Mouse (Mus musculus) urinary bladder, postnatal 25 days (tissue): ENCODE results near the gene BC055324.

Experiments
- DNase-seq: peaks from one replicate; pipeline ENCODE4 v3.0.0; 2022; ENCODE audit warnings: low spot score

Gene BC055324

GRCm38 (mm10) chr1:163942056-163942455, 52.5 kb downstream of the BC055324 start:
- DNase-seq: no peak

- no peak for DNase-seq
Observed at GRCm38 (mm10) chr1:163934591-163934990, 60.0 kb downstream of the BC055324 start.

- no peak for DNase-seq
Observed at GRCm38 (mm10) chr1:163931801-163932200, 62.8 kb downstream of the BC055324 start.

GRCm38 (mm10) chr1:163930458-163930794, 64.2 kb downstream of the BC055324 start:
- peak; percentile 11 for DNase-seq

- peak; percentile 90 for DNase-seq
Observed at GRCm38 (mm10) chr1:163929636-163930457, 64.7 kb downstream of the BC055324 start.

GRCm38 (mm10) chr1:163928846-163929245, 65.8 kb downstream of the BC055324 start, which contains the start of gene Scyl3:
Gene Scyl3 (plus strand): TSS chr1:163929100.
- DNase-seq: no peak

GRCm38 (mm10) chr1:163924093-163924492, 70.5 kb downstream of the BC055324 start:
- DNase-seq: no peak

- no peak for DNase-seq
Observed at GRCm38 (mm10) chr1:163917349-163918160, 77.0 kb downstream of the BC055324 start.

- no peak for DNase-seq
Observed at GRCm38 (mm10) chr1:163911981-163912380, 82.6 kb downstream of the BC055324 start.

- DNase-seq: no peak
Observed at GRCm38 (mm10) chr1:163910785-163911184, 83.8 kb downstream of the BC055324 start.

GRCm38 (mm10) chr1:163910343-163910742, 84.3 kb downstream of the BC055324 start:
- DNase-seq: peak; percentile 36

GRCm38 (mm10) chr1:163908389-163908788, 86.2 kb downstream of the BC055324 start:
- no peak for DNase-seq

GRCm38 (mm10) chr1:163907007-163907811, 87.4 kb downstream of the BC055324 start:
- DNase-seq: no peak

- no peak for DNase-seq
Observed at GRCm38 (mm10) chr1:163903411-163903810, 91.2 kb downstream of the BC055324 start.

GRCm38 (mm10) chr1:163900168-163900567, 94.4 kb downstream of the BC055324 start:
- no peak for DNase-seq

GRCm38 (mm10) chr1:163899575-163899974, 95.0 kb downstream of the BC055324 start:
- DNase-seq: no peak

- no peak for DNase-seq
Observed at GRCm38 (mm10) chr1:163898291-163898764, 96.3 kb downstream of the BC055324 start.
